Mouse (Mus musculus): ENCODE measurements at regions not wholly inside any gene's neighbourhood (a gene's known extent, or its start where the extent isn't known, plus 50 kb on each side); places are given as distances from the start of the nearest gene placed in this dataset.

- TF ChIP-seq CTCF (IDR thresholded peaks at IDR 0.05) (no peak), EP300 (IDR thresholded peaks at IDR 0.05) (no peak)
These were observed 149.4 kb downstream of the Kcnrg start for GRCm38 (mm10) chr14:61756651-61757050.
